Mouse (Mus musculus) naive thymus-derived CD4-positive, alpha-beta T cell, adult 2 months (primary cell): ENCODE results near the gene C1qc.

Experiments used
- DNase-seq: peaks from one replicate; pipeline ENCODE4 v3.0.0-alpha.2; 2011; ENCODE audit warnings: low read depth

The C1qc gene

DNA sequence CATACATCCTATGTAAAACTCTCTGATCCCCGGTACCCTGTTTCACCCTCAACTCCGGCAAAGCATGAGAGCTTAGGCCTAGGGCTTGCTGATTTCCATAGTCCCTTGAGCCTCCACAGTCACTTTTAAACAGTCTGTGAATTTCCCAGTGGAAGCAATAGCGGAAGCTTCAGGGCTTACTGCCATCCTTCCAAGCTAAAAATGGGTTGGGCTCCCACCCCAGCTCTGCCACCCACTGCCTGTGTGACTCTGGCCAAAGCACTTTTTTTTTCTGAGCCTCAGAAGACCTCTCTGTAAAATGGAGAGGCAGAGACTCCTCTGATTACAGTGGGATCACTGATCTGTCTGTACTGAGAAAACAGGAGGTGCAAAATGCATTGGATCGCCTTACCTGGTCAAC, 44.3 kb downstream of the C1qc start:
- no peak for DNase-seq

GRCm38 (mm10) chr4:136847166-136847565, 45.7 kb downstream of the C1qc start:
- DNase-seq = no peak

DNA sequence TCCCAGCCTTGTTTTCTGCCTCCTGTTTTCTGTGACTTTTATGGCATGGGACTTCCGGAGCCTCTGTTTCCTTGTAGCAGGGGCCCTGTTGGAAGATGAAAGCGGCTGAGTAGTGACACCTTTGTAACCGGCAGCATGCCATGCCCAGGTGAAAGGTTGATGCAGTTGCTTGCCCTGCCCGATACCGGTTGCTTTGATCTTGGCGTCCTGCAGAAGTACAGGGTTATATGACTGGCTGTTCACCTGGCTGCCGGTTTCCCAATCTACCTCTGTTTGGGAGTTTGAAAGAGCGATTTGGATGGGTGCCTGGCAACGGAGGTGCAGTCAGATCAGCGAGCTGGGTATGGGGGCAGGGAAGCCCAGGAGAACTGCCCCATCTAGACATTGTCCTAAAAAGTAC, 50.1 kb downstream of the C1qc start:
- no peak for DNase-seq

DNA sequence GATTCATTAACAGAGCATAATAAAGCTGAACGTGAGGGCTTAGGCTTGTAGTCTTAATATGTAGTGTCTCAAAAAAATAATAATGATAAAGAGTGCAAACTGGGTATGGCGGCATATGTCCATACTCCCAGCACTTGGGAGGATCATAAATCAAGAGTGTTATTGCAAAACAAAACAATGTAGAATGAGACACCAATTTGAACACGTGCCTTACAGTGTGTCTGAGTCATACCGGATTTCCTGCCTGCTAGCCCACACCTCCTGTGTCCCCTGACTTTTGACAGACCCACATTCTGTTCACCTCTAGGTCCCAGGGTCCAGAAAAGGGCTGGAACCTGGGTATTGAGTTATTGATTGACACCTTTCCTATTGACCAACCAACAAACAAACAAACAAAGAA, 50.8 kb downstream of the C1qc start:
- DNase-seq = peak; percentile 23

DNA sequence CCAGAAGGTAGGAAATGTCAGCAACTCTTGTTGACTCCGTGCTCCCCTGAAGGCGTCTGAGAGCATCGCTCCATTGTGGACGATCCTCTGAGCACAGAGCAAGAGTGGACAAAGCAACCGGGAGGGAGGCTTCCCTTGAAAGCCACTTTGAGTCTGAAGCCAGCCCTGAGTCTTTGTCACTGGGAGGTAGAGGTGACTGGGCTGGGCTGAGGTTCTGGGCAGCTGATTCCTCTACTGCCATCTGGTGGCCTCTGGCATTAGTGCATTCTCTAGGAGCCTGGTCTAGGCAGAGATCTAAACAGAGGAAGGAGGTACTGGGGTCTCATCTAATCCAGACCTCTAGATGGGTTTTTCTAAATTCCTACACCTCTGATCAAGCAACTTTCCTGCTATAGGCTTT, 51.8 kb downstream of the C1qc start:
- peak; percentile 88 for DNase-seq
